Mouse (Mus musculus): ENCODE measurements around the gene Kif2c. TPM values are rescaled to one million over a fixed set of nuclear protein-coding genes. Genes with fewer than 3 reads are reported as not detected.

Kif2c gene
- total and polyA plus RNA-seq, 3 experiments, result 33.9 to 40.3 (median 34.0) TPM

GRCm38 (mm10) chr4:117117931-117118330 is 64.5 kb downstream of the Kif2c start:
- H3K36me3 ChIP-seq (replicated peaks in 1 of 2; ENCODE audit: control insufficient read depth in 1 of 2, insufficient read depth in 1 of 2, low read length in 1 of 2), result peaks cover 5 to 33% of the 10 kb centered on the region in 2 experiments
- H3K9ac ChIP-seq (ENCODE audit: insufficient read depth, low read depth), result no peak overlapping the region
- no peak for DNase-seq (ENCODE audit: extremely low read depth)
- dilution Hi-C loops (cut with MboI; ENCODE audit: extremely low pct_ligation_motif_present, extremely low pct_unique_long_range_greater_than_20kb, low sequenced_read_pairs) (no loop called here), in situ Hi-C loops (cut with MboI; ENCODE audit: low pct_ligation_motif_present, low pct_unique_long_range_greater_than_20kb, low sequenced_read_pairs) (no loop called here)
- no peak overlapping the region for H3K4me2 ChIP-seq (ENCODE audit: insufficient read depth, low read depth, poor library complexity, severe bottlenecking)
- peaks cover 5 to 27% of the 10 kb centered on the region in 2 experiments; a peak in 3 of 4 replicates for H3K4me1 ChIP-seq (ENCODE audit: control insufficient read depth in 1 of 2, insufficient read depth in 2 of 2)
- no peak overlapping the region for H3K27ac ChIP-seq (ENCODE audit: insufficient read depth, low read depth)
- H3K79me2 ChIP-seq (replicated peaks; ENCODE audit: control insufficient read depth, extremely low read depth, insufficient read depth, poor library complexity, severe bottlenecking), result peaks cover 8% of the 10 kb centered on the region; the same call in 1 of the 2 replicates
- H3K9me3 ChIP-seq (replicated peaks; ENCODE audit: low read length), result no peaks in the 10 kb centered on the region
- no peak for TF ChIP-seq ZMIZ1 (IDR thresholded peaks at IDR 0.05; ENCODE audit: low read depth, low read length)
- no peak for TF ChIP-seq ETS1 (conservative IDR thresholded peaks at IDR 0.05; ENCODE audit: low read depth, low read length)
- TF ChIP-seq RCOR1 (conservative IDR thresholded peaks at IDR 0.05; ENCODE audit: low read depth, low read length), result no peak
- no peak overlapping the region for H3K4me3 ChIP-seq (replicated peaks in 1 of 3; ENCODE audit: low read depth in 2 of 3, low read length in 2 of 3, poor library complexity in 1 of 3)
- no peaks in the 10 kb centered on the region for H3K27me3 ChIP-seq (replicated peaks)

GRCm38 (mm10) chr4:117115592-117115991 is 66.8 kb downstream of the Kif2c start:
- Histone ChIP-seq H3K27me3 (replicated peaks) (no peaks in the 10 kb centered on the region), H3K4me3 (replicated peaks in 1 of 3; ENCODE audit: low read depth in 2 of 3, low read length in 2 of 3, poor library complexity in 1 of 3) (no peak overlapping the region), H3K79me2 (replicated peaks; ENCODE audit: control insufficient read depth, extremely low read depth, insufficient read depth, poor library complexity, severe bottlenecking) (peaks cover 8% of the 10 kb centered on the region; the same call in 1 of the 2 replicates), H3K27ac (ENCODE audit: insufficient read depth, low read depth) (no peak overlapping the region), H3K9me3 (replicated peaks; ENCODE audit: low read length) (no peaks in the 10 kb centered on the region), H3K9ac (ENCODE audit: insufficient read depth, low read depth) (no peak overlapping the region), H3K4me2 (ENCODE audit: insufficient read depth, low read depth, poor library complexity, severe bottlenecking) (no peak overlapping the region), H3K4me1 (ENCODE audit: control insufficient read depth in 1 of 2, insufficient read depth in 2 of 2) (peaks cover 0 to 15% of the 10 kb centered on the region in 2 experiments; a peak in 2 of 4 replicates), H3K36me3 (replicated peaks in 1 of 2; ENCODE audit: control insufficient read depth in 1 of 2, insufficient read depth in 1 of 2, low read length in 1 of 2) (peaks cover 5 to 33% of the 10 kb centered on the region in 2 experiments)
- no peak for TF ChIP-seq EP300 (IDR thresholded peaks at IDR 0.05; ENCODE audit: low read length)
- no peak for TF ChIP-seq JUN (IDR thresholded peaks at IDR 0.05; ENCODE audit: insufficient read depth, low read depth, low read length)
- no peak for TF ChIP-seq POLR2AphosphoS2 (IDR thresholded peaks at IDR 0.05; ENCODE audit: low read depth, low read length)
- TF ChIP-seq NRF1 (IDR thresholded peaks at IDR 0.05; ENCODE audit: low read depth, low read length), result no peak
- no peak for TF ChIP-seq E2F4 (IDR thresholded peaks at IDR 0.05; ENCODE audit: insufficient replicate concordance, low read depth, low read length)
- TF ChIP-seq CHD2 (IDR thresholded peaks at IDR 0.05; ENCODE audit: low read length), result no peak
- no peak for TF ChIP-seq MAFK (IDR thresholded peaks at IDR 0.05; ENCODE audit: insufficient replicate concordance, low read length)
- in situ Hi-C loops (cut with MboI; ENCODE audit: low pct_ligation_motif_present, low pct_unique_long_range_greater_than_20kb, low sequenced_read_pairs) (no loop called here), dilution Hi-C loops (cut with MboI; ENCODE audit: extremely low pct_ligation_motif_present, extremely low pct_unique_long_range_greater_than_20kb, low sequenced_read_pairs) (no loop called here)
- no peak for DNase-seq (ENCODE audit: extremely low read depth)

GRCm38 (mm10) chr4:117113237-117113636 is 69.2 kb downstream of the Kif2c start:
- no peak overlapping the region for H3K4me2 ChIP-seq (ENCODE audit: insufficient read depth, low read depth, poor library complexity, severe bottlenecking)
- H3K79me2 ChIP-seq (replicated peaks; ENCODE audit: control insufficient read depth, extremely low read depth, insufficient read depth, poor library complexity, severe bottlenecking), result no peaks in the 10 kb centered on the region
- no peak overlapping the region for H3K4me3 ChIP-seq (replicated peaks in 1 of 3; ENCODE audit: low read depth in 2 of 3, low read length in 2 of 3, poor library complexity in 1 of 3)
- dilution Hi-C loops (cut with MboI; ENCODE audit: extremely low pct_ligation_motif_present, extremely low pct_unique_long_range_greater_than_20kb, low sequenced_read_pairs), result no loop called here
- no peak for TF ChIP-seq MYC (IDR thresholded peaks at IDR 0.05; ENCODE audit: low read depth, low read length)
- TF ChIP-seq ELF1 (IDR thresholded peaks at IDR 0.05; ENCODE audit: low read depth, low read length), result no peak
- TF ChIP-seq E2F4 (IDR thresholded peaks at IDR 0.05; ENCODE audit: insufficient replicate concordance, low read depth, low read length), result no peak
- no peak for TF ChIP-seq TCF12 (IDR thresholded peaks at IDR 0.05; ENCODE audit: low read depth, low read length)
- no peak for TF ChIP-seq USF1 (IDR thresholded peaks at IDR 0.05; ENCODE audit: low read depth, low read length)
- TF ChIP-seq UBTF (IDR thresholded peaks at IDR 0.05; ENCODE audit: low read depth, low read length), result no peak
- TF ChIP-seq NELFE (IDR thresholded peaks at IDR 0.05; ENCODE audit: low read depth, low read length), result no peak
- TF ChIP-seq MAX (IDR thresholded peaks at IDR 0.05; ENCODE audit: low read length), result no peak
- TF ChIP-seq CTCF (conservative IDR thresholded peaks at IDR 0.05 in 1 of 2, IDR thresholded peaks at IDR 0.05 in 1 of 2; ENCODE audit: low read depth in 2 of 2, low read length in 2 of 2), result peak; percentile 10 to 43; a peak in 2 of 4 replicates
- no peak for TF ChIP-seq ZMIZ1 (IDR thresholded peaks at IDR 0.05; ENCODE audit: low read depth, low read length)
- peak; percentile 14 for TF ChIP-seq SMC3 (IDR thresholded peaks at IDR 0.05; ENCODE audit: low read depth, low read length)
- peaks cover 5 to 23% of the 10 kb centered on the region in 2 experiments for H3K36me3 ChIP-seq (replicated peaks in 1 of 2; ENCODE audit: control insufficient read depth in 1 of 2, insufficient read depth in 1 of 2, low read length in 1 of 2)
- H3K4me1 ChIP-seq (ENCODE audit: control insufficient read depth in 1 of 2, insufficient read depth in 2 of 2), result peaks cover 0 to 11% of the 10 kb centered on the region in 2 experiments; a peak in 2 of 4 replicates
- in situ Hi-C loops (cut with MboI; ENCODE audit: low pct_ligation_motif_present, low pct_unique_long_range_greater_than_20kb, low sequenced_read_pairs), result no loop called here
- DNase-seq (ENCODE audit: extremely low read depth), result no peak
- H3K9me3 ChIP-seq (replicated peaks; ENCODE audit: low read length), result no peaks in the 10 kb centered on the region
- no peaks in the 10 kb centered on the region for H3K27me3 ChIP-seq (replicated peaks)
- no peak overlapping the region for H3K27ac ChIP-seq (ENCODE audit: insufficient read depth, low read depth)
- no peak overlapping the region for H3K9ac ChIP-seq (ENCODE audit: insufficient read depth, low read depth)

Measured in CH12.LX (cell line).